ENCODE assay signal across 19 mouse cellular contexts in the genomic region with DNA sequence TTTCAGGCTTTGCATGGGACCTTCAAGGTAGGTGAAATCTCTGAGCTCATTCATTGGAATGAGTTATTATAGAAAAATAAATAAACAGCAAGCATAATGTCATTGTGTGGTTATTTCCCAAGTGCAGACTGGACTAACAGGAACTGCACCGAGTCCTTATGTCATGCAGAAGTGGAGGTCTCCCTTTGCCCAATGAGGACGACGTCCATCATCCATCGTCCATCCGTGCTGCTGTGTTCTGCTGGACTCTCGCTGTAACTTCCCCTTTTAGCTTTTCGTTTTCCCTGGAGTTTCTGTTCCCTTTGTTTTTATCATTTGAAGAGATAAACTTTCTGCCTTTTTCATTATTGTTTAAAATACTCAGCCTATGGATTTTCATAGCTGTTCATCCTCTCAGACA.
"Had no signal": no experiment of that assay in that cellular context is flagged by ENCODE, and none has a peak within 500 bp of the region (broad histone marks: within the 10 kb centered on the region; RNA-seq: fewer than 3 reads in every experiment).

No protein-coding gene starts in this region.

- H3K36me3 ChIP-seq: liver, embryonic 15.5 days; lung, embryonic 15.5 days; midbrain, embryonic 13.5 days; midbrain, embryonic 15.5 days; neural tube, embryonic 12.5 days had no signal

- H3K9ac ChIP-seq: liver, embryonic 15.5 days; liver, postnatal 0 days; lung, embryonic 15.5 days; midbrain, embryonic 13.5 days; midbrain, embryonic 15.5 days; neural tube, embryonic 12.5 days had no signal

- H3K27me3 ChIP-seq: liver, embryonic 15.5 days; lung, embryonic 15.5 days; megakaryocyte, embryonic 14.5 days; midbrain, embryonic 13.5 days; midbrain, embryonic 15.5 days; neural tube, embryonic 12.5 days had no signal

- ATAC-seq: liver, postnatal 0 days; lung, postnatal 0 days; midbrain, embryonic 13.5 days; midbrain, embryonic 15.5 days had no signal

- H3K27ac ChIP-seq: liver, embryonic 15.5 days; lung, embryonic 15.5 days; macrophage; midbrain, embryonic 13.5 days; midbrain, embryonic 15.5 days; neural tube, embryonic 12.5 days had no signal

- H3K4me1 ChIP-seq: liver, embryonic 15.5 days; megakaryocyte, embryonic 14.5 days had no signal

- H3K4me3 ChIP-seq: liver, embryonic 15.5 days; lung, embryonic 15.5 days; megakaryocyte, embryonic 14.5 days; midbrain, embryonic 13.5 days; midbrain, embryonic 15.5 days; neural tube, embryonic 12.5 days had no signal

- DNase-seq: liver, postnatal 0 days; lung, adult 2 months; lung, postnatal 14 days; lung, postnatal 36 days; retina, postnatal 1 day; right cerebral cortex, adult 18-20 months; right cerebral cortex, postnatal 25 days; right cerebral cortex, postnatal 4 days; spleen, adult 18-20 months; thymus, adult 18-20 months; thymus, postnatal 14 days had no signal
